Mouse (Mus musculus): ENCODE results near the gene Tspo. TPM values are rescaled to one million over a fixed set of nuclear protein-coding genes. Genes with fewer than 3 reads are reported as not detected.

Tspo gene
- polyA plus RNA-seq, 1 experiment from 2014 or later: 139 TPM

DNA sequence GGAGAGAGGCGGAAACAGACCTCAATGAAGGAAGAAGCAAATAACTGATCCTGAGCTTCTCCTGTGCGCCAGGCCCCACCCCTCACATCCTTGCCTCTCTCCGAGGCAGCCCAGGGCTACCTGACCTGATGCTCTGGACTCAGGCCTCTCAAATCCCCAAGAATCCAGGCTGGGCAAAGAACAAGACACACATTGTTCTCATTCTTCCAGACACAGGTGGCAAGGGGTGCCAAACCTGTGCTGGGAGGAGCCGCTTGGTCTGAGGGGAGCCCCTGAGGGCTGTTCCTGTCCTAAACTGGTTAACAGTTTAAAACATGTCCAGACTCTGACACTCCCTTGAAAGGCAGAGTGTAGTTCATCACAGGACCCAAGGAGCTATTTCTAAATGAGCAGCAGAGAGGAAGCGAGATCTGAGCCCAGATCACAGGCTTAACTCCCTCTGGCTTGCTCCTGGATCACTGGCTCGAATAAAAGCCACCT, 21.4 kb downstream of the Tspo start:
- no peak overlapping the region for H3K4me3 ChIP-seq
- peaks cover 3% of the 10 kb centered on the region; the same call in 1 of the 2 replicates for H3K4me1 ChIP-seq
- ATAC-seq (ENCODE audit: extremely low read depth, insufficient number of reproducible peaks, low FRiP score, low TSS enrichment): no peak
- no peak overlapping the region for H3K27ac ChIP-seq (replicated peaks)
- 87% methylated on average over 6 of the region's 6 CpGs for WGBS
- no peaks in the 10 kb centered on the region for H3K27me3 ChIP-seq (replicated peaks)
- peaks cover 86% of the 10 kb centered on the region for H3K36me3 ChIP-seq
- no peak overlapping the region for H3K9ac ChIP-seq
- H3K4me2 ChIP-seq: no peak overlapping the region
- peaks cover 7% of the 10 kb centered on the region; the same call in 1 of the 2 replicates for H3K9me3 ChIP-seq

DNA sequence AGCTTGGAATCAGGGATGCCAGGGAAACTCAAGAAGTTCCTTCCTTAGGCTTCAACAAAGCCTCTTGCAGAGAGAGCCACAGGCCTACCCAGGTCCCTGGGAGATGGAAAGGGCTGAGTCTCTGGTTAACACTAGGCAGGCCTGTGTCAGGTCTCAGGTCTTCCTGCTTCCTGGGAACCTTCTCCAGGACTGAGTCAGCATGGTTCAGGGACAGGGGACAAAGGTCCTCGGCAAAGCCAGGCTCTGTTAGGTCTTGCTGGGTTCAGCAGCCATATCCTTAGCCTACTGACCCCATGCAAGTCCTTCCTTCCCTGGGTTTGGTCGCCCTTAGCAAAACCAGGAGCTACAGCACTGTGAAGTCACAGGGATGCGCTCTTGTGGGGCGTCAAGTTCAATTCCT, 27.4 kb downstream of the Tspo start:
- peaks cover 42% of the 10 kb centered on the region for H3K4me1 ChIP-seq
- peaks cover 31% of the 10 kb centered on the region for H3K36me3 ChIP-seq
- no peaks in the 10 kb centered on the region for H3K27me3 ChIP-seq (replicated peaks)
- H3K4me2 ChIP-seq: no peak overlapping the region
- no peak for ATAC-seq (ENCODE audit: extremely low read depth, insufficient number of reproducible peaks, low FRiP score, low TSS enrichment)
- H3K9me3 ChIP-seq: peaks cover 5% of the 10 kb centered on the region; the same call in 1 of the 2 replicates
- 88% methylated on average over 4 of the region's 4 CpGs for WGBS
- no peak overlapping the region; the same call in 1 of the 2 replicates for H3K9ac ChIP-seq
- no peak overlapping the region for H3K27ac ChIP-seq (replicated peaks)
- no peak overlapping the region for H3K4me3 ChIP-seq

DNA sequence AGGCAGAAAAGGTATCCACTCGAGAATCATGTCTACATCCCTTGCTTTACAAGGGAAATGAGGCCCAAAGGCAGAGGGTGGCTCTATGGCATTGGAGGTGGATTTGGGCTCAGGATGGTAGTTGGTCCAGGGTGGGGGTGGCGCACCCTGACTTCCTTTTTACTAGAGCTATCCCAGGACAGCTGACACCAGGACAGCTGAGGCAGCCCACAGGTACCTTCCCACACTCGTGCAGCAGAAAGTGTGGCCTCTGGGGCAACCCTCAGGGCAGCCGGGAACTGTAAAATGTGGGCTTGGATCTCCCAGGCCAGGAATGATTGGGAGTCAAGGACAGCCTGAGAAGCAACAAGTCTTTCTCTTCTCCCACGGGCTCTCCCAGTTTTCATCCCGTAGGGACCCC, 28.4 kb downstream of the Tspo start:
- peaks cover 21% of the 10 kb centered on the region for H3K36me3 ChIP-seq
- ATAC-seq (ENCODE audit: extremely low read depth, insufficient number of reproducible peaks, low FRiP score, low TSS enrichment): no peak
- H3K4me2 ChIP-seq: peak overlapping the region; percentile 83
- no peaks in the 10 kb centered on the region for H3K9me3 ChIP-seq
- WGBS: 70% methylated on average over 6 of the region's 6 CpGs
- H3K27ac ChIP-seq (replicated peaks): no peak overlapping the region
- 0 out of 2 replicates have a peak overlapping the region, but pooled peaks have one; percentile 6 for H3K4me3 ChIP-seq
- H3K4me1 ChIP-seq: peaks cover 42% of the 10 kb centered on the region
- peak overlapping the region; percentile 51; the same call in 1 of the 2 replicates for H3K9ac ChIP-seq
- no peaks in the 10 kb centered on the region for H3K27me3 ChIP-seq (replicated peaks)

DNA sequence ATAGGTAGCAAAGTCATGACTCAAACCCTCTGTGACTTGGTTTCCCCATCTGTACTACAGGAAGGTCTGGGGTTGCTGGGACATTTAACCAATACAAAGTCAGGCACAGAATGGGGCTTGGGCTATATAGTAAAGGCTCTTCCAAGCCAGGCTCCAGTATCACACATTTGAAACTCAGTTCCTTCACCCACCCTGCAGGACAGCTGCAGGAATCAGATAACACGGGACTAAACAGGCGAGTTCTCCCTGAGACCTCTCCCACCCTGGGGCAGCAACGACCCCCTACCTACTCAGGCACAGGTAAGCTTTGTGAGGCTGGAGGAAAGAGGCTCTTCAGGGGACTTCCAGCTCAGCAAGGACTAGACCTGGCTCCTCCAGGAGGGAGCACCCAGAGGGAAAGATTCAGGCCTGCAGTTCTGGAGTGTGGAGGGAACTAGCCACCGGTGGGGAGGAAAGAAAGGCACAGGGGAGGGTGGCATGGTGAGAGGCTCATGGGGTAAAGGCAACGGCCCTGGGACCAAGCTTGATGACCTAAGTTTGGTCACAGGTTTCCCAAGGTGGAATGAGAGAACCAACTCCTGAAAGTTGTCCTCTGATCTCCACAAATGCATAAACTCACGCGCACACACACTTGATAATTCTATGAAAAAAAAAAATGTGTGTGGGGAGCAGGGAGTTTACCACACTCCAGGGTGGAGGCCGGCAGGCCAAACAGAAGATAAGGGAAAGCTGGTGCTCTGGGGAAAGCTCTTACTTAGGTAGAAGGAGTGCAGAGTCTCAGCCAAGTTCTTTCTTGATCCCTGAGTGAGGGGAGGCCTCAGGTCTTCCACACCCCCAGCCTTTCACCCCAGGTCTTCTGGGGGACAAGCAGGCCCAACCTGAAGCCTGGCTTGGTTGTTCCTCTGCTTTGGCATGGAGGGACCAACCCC, 29.1 kb downstream of the Tspo start:
- no peaks in the 10 kb centered on the region for H3K27me3 ChIP-seq (replicated peaks)
- H3K9me3 ChIP-seq: no peaks in the 10 kb centered on the region
- H3K27ac ChIP-seq (replicated peaks): peak overlapping the region; percentile 58; the same call in 1 of the 2 replicates
- peak overlapping the region; percentile 87 for H3K9ac ChIP-seq
- 38% methylated on average over 8 of the region's 8 CpGs for WGBS
- peak overlapping the region; percentile 80 for H3K4me3 ChIP-seq
- peak overlapping the region; percentile 83 for H3K4me2 ChIP-seq
- H3K36me3 ChIP-seq: peaks cover 14% of the 10 kb centered on the region
- no peak for ATAC-seq (ENCODE audit: extremely low read depth, insufficient number of reproducible peaks, low FRiP score, low TSS enrichment)
- H3K4me1 ChIP-seq: peaks cover 42% of the 10 kb centered on the region

DNA sequence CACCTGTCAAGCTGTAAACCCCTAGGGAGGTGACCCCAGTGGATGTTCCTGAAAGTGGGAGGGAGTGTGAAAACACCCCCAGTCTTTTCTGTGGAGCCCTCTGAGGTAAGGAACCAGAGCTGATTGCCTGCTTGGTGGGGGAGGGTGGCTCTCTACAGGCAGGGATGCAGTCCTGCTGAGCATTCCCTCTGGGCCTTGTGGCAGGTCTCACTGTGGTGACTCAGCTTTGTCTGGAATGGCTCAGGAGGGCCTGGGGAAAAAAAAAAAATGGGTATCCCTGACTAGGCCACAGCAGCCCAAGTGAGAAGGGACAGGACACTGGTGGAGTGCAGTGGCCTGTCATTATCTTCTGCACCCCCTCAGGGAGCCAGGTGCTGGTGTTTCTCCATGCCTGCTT, 29.8 kb downstream of the Tspo start:
- H3K36me3 ChIP-seq: peaks cover 8% of the 10 kb centered on the region
- peak overlapping the region; percentile 83 for H3K4me2 ChIP-seq
- peaks cover 42% of the 10 kb centered on the region for H3K4me1 ChIP-seq
- H3K9ac ChIP-seq: peak overlapping the region; percentile 87
- peak overlapping the region; percentile 80 for H3K4me3 ChIP-seq
- H3K27ac ChIP-seq (replicated peaks): peak overlapping the region; percentile 58; the same call in 1 of the 2 replicates
- no peaks in the 10 kb centered on the region for H3K27me3 ChIP-seq (replicated peaks)
- no peak for ATAC-seq (ENCODE audit: extremely low read depth, insufficient number of reproducible peaks, low FRiP score, low TSS enrichment)
- no peaks in the 10 kb centered on the region for H3K9me3 ChIP-seq

DNA sequence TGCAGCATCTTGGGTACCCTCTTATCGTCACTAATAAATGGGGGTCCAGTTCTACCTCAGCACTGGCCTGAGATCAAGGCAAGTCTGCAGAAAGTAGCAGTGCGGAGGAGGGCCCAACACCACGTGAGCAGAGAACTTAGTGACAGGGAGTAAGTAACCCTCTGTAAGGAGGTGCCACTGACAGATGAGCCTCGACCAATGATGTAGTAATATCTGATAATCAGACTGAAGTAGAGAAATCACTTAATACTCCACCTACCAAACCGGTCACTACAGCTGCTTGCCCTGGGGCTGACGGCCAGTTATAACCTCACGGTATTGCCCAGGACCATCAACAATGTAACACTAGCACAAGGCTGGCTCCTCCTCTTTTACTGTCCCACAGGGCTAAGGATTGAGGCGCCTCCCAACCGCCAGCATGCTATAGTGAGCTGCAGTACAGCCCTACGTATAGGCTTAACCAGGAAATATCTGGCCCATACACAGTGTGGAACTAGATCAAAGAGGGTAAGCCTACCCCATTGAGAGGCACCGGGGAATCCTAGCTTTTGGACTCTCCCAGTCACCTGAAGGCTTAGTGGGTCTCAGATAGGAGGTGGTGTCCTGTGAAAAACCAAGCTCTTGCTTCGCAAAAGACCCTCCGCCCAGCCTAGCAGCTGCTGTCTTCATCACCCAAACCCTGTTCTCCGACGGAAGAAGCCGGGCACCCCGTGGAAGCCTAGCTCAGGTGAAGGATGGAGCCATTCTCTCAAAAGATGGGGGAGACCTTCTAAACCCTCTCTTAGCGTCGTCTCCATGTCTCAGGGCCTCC, 30.5 kb downstream of the Tspo start:
- Histone ChIP-seq H3K9ac (peak overlapping the region; percentile 87), H3K4me3 (peak overlapping the region; percentile 80), H3K4me2 (peak overlapping the region; percentile 83), H3K36me3 (peaks cover 4% of the 10 kb centered on the region; the same call in 1 of the 2 replicates), H3K9me3 (no peaks in the 10 kb centered on the region), H3K4me1 (peaks cover 42% of the 10 kb centered on the region), H3K27ac (replicated peaks) (peak overlapping the region; percentile 58), H3K27me3 (replicated peaks) (no peaks in the 10 kb centered on the region)
- WGBS: 11% methylated on average over 19 of the region's 19 CpGs
- ATAC-seq (ENCODE audit: extremely low read depth, insufficient number of reproducible peaks, low FRiP score, low TSS enrichment): no peak

DNA sequence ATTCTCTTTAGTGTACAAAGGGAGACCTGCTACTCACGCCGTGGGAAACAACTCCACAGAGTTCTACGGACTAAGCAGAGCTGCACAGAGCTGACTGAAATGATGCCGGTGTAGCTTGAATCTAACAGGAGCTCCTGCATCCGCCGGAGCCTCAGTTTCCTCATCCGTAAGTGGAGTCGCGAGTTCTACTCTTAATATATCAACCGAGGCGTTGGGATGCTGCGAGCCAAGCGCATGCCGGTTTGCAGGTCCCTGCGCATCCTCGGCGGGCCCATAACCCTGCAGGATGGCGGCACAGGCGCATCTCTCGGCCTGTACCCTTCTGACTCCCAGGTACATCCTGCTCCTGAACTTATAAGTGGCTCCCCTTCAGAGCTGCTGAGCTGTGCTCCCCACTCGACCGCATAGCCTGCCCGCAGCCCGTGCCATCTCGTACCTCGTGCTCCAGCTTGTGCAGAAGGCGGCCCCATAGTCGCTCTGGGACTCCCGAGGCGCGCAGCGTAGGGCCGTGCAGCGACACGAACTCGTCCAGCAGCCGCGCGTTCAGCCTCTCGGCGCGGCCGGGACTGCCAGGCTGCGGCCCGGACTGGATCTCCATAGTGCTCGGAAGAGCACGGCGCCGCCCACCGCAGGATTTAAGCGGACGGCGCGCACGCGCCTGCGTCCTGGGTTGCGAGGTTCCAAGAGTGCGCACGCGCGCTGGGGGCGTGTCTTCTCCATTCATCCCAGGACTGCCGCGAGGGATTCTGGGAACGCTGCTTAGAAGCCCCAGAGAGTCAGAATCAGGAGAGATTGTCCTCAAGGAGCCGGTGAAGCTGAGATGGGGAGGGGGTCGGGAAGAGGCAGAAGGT, 31.3 kb downstream of the Tspo start, which contains the start of gene Ttll12:
Gene Ttll12, minus strand, starts transcription at position 645 of the 851 bp plus-strand sequence.
- Histone ChIP-seq H3K36me3 (peaks cover 4% of the 10 kb centered on the region; the same call in 1 of the 2 replicates), H3K4me3 (peak within 1 kb of the TSS; percentile 80), H3K9ac (peak within 1 kb of the TSS; percentile 87), H3K4me1 (peaks cover 42% of the 10 kb centered on the region), H3K4me2 (peak within 1 kb of the TSS; percentile 83), H3K9me3 (no peaks in the 10 kb centered on the region), H3K27ac (replicated peaks) (peak within 1 kb of the TSS; percentile 72), H3K27me3 (replicated peaks) (no peaks in the 10 kb centered on the region)
- ATAC-seq (ENCODE audit: extremely low read depth, insufficient number of reproducible peaks, low FRiP score, low TSS enrichment): peak; percentile 84
- under 1% methylated on average over 68 of the region's 68 CpGs for WGBS

DNA sequence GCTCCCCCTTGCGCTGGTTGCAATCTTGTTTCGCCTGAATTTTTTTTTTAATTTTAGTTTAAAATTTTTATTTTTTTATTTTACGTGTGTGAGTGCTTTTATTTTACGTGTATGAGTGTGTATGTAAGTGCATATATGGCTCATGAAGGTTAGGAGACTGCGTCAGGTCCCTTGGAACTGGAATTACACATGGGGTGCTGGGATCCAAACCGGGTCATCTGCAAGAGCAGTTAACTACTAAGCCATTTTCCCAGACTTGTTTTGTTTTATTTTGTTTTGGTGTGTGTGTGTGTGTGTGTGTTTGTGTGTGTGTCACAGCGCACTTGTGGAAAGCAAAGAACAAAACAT, 31.9 kb downstream of the Tspo start:
- H3K9me3 ChIP-seq: no peaks in the 10 kb centered on the region
- peaks cover 4% of the 10 kb centered on the region; the same call in 1 of the 2 replicates for H3K36me3 ChIP-seq
- H3K4me2 ChIP-seq: peak overlapping the region; percentile 83
- H3K9ac ChIP-seq: peak overlapping the region; percentile 87
- H3K27ac ChIP-seq (replicated peaks): no peak overlapping the region
- peak overlapping the region; percentile 80 for H3K4me3 ChIP-seq
- ATAC-seq (ENCODE audit: extremely low read depth, insufficient number of reproducible peaks, low FRiP score, low TSS enrichment): no peak
- 33% methylated on average over 7 of the region's 7 CpGs for WGBS
- no peaks in the 10 kb centered on the region for H3K27me3 ChIP-seq (replicated peaks)
- peaks cover 42% of the 10 kb centered on the region for H3K4me1 ChIP-seq

DNA sequence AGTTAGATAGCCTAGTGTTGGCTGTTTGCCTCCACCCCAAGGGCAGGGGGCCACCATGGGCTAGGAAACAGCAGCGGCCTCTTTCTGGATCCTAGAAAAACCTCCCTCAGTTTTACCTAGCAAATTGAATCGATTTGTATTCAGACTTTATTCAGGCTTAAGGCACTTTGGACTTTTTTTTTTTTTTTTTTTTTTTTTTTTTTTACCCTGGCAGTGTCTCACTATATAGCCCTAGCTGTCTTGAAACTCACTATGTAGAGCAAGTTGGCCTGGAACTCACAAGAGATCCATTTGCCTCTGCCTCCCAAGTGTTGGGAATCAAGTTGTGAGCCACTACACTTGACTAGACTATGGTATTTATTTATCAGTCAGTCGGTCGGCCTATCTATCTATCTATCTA, 33.4 kb downstream of the Tspo start:
- H3K27me3 ChIP-seq (replicated peaks): no peaks in the 10 kb centered on the region
- H3K4me1 ChIP-seq: peaks cover 35% of the 10 kb centered on the region
- H3K4me2 ChIP-seq: no peak overlapping the region
- ATAC-seq (ENCODE audit: extremely low read depth, insufficient number of reproducible peaks, low FRiP score, low TSS enrichment): no peak
- no peaks in the 10 kb centered on the region for H3K36me3 ChIP-seq
- no peak overlapping the region for H3K4me3 ChIP-seq
- no peaks in the 10 kb centered on the region for H3K9me3 ChIP-seq
- WGBS: 84% methylated on average over 4 of the region's 4 CpGs
- H3K27ac ChIP-seq (replicated peaks): no peak overlapping the region
- H3K9ac ChIP-seq: no peak overlapping the region

DNA sequence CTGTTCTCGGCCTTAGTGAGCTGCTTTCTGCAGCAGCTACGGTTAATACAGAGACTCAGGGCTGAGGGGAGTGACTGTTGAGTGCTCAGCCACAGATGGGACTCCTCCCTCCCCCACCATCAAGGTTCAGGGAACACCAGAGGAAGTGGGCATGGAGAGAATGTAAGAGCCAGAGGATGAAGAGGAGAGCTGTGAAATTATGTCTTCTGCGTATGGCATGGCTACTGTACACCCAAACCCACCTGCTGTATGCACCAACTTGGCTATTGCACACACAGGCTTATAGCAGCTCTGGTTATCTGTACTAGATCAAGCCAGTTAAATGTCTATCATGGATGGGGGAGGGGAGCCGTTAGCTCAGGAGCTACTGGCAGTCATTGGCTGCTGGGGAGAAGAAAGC, 37.8 kb downstream of the Tspo start:
- Histone ChIP-seq H3K9ac (no peak overlapping the region), H3K4me3 (no peak overlapping the region), H3K27me3 (replicated peaks) (no peaks in the 10 kb centered on the region), H3K4me1 (peaks cover 5% of the 10 kb centered on the region), H3K27ac (replicated peaks) (no peak overlapping the region), H3K36me3 (no peaks in the 10 kb centered on the region), H3K4me2 (no peak overlapping the region), H3K9me3 (no peaks in the 10 kb centered on the region)
- no peak for ATAC-seq (ENCODE audit: extremely low read depth, insufficient number of reproducible peaks, low FRiP score, low TSS enrichment)
- 64% methylated on average over 4 of the region's 4 CpGs for WGBS
